Mouse (Mus musculus) midbrain, embryonic 16.5 days (tissue): ENCODE measurements around the gene Ache. TPM values are rescaled to one million over a fixed set of nuclear protein-coding genes. Genes with fewer than 3 reads are reported as not detected.

Source experiments
- ATAC-seq: fragments of 200-750 bp; cut with Nextera tagmentation; 2 replicates; pipeline ENCODE4 v1.8.0; 2017; ENCODE audit warnings: moderate TSS enrichment
- H3K27ac ChIP-seq: fragments of 300-500 bp; sonication (generic); 2 replicates; pipeline ENCODE4 v1.5.1; 2014; ENCODE audit warnings: mild to moderate bottlenecking, low read length, mixed read lengths
- H3K27me3 ChIP-seq: fragments of 300-500 bp; sonication (generic); 2 replicates; pipeline ENCODE4 v1.6.1; 2014; ENCODE audit warnings: low read depth, low read length, mixed read lengths; ENCODE audit not compliant: control insufficient read depth, insufficient read depth
- H3K36me3 ChIP-seq: fragments of 300-500 bp; sonication (generic); 2 replicates; pipeline ENCODE4 v1.6.1; 2014; ENCODE audit warnings: mild to moderate bottlenecking, low read length, moderate library complexity, mixed read lengths; ENCODE audit not compliant: control insufficient read depth, insufficient read depth
- H3K4me1 ChIP-seq: fragments of 300-500 bp; sonication (generic); 2 replicates; pipeline ENCODE4 v1.6.1; 2014; ENCODE audit warnings: mild to moderate bottlenecking, low read length, mixed read lengths; ENCODE audit not compliant: control insufficient read depth, insufficient read depth
- H3K4me2 ChIP-seq: fragments of 300-500 bp; sonication (generic); 2 replicates; pipeline ENCODE4 v1.6.1; 2014; ENCODE audit warnings: mild to moderate bottlenecking, low read length, mixed read lengths
- H3K4me3 ChIP-seq: fragments of 300-500 bp; sonication (generic); 2 replicates; pipeline ENCODE4 v1.5.1; 2014; ENCODE audit warnings: low read depth, mild to moderate bottlenecking, low read length, moderate library complexity, mixed read lengths
- H3K9ac ChIP-seq: fragments of 300-500 bp; sonication (generic); 2 replicates; pipeline ENCODE4 v1.6.1; 2014; ENCODE audit warnings: low read depth, low read length, mixed read lengths
- H3K9me3 ChIP-seq: fragments of 300-500 bp; sonication (generic); replicated peaks from 2 replicates; pipeline ENCODE4 v1.6.1; 2014; ENCODE audit warnings: mild to moderate bottlenecking, low read length, mixed read lengths; ENCODE audit not compliant: control insufficient read depth, poor library complexity, severe bottlenecking
- WGBS: fragments of 180-500 bp; shearing (Covaris S2); extraction: QIAGEN DNeasy Blood & Tissue Kit; methylation state at CpG from one replicate; pipeline ENCODE4 v1.1.7; 2014; 5-methylcytosine and 5-hydroxymethylcytosine counted together
- polyA plus RNA-seq: library from polyadenylated mRNA; unstranded; fragments of >200 nt; fragmentation: Nextera tagmentation; extraction: Ambion mirVana; gene quantifications from 2 replicates; pipeline ENCODE4 v1.2.1, GENCODE M21; 2015

Gene Ache
- polyA plus RNA-seq, 1 experiment from 2014 or later: 65.9 TPM

GRCm38 (mm10) chr5:137285986-137286385 lies 1.3 kb upstream of the Ache start:
- Histone ChIP-seq H3K4me1 (peaks cover 16% of the 10 kb centered on the region), H3K27me3 (0 out of 2 replicates have a peak, but pooled peaks cover 4% of the 10 kb centered on the region), H3K4me2 (peak overlapping the region; percentile 94), H3K9ac (peak overlapping the region; percentile 77), H3K27ac (peak overlapping the region; percentile 83), H3K9me3 (no peaks in the 10 kb centered on the region), H3K36me3 (no peaks in the 10 kb centered on the region), H3K4me3 (no peak overlapping the region)
- no peak for ATAC-seq
- WGBS: 56% methylated on average over 7 of the region's 7 CpGs

- H3K4me1 ChIP-seq: peaks cover 16% of the 10 kb centered on the region
- H3K36me3 ChIP-seq: no peaks in the 10 kb centered on the region
- peak overlapping the region; percentile 64 for H3K4me3 ChIP-seq
- peak; percentile 84 for ATAC-seq
- 0 out of 2 replicates have a peak, but pooled peaks cover 4% of the 10 kb centered on the region for H3K27me3 ChIP-seq
- 0% methylated on average over 16 of the region's 16 CpGs for WGBS
- peak overlapping the region; percentile 77 for H3K9ac ChIP-seq
- H3K4me2 ChIP-seq: peak overlapping the region; percentile 94
- H3K27ac ChIP-seq: peak overlapping the region; percentile 83
- no peaks in the 10 kb centered on the region for H3K9me3 ChIP-seq
Observed at GRCm38 (mm10) chr5:137286655-137287031, 676 bp upstream of the Ache start.

GRCm38 (mm10) chr5:137287953-137288743 lies 829 bp downstream of the Ache start:
- WGBS: under 1% methylated on average over 51 of the region's 65 CpGs

GRCm38 (mm10) chr5:137288999-137289470 lies 1.7 kb downstream of the Ache start:
- H3K36me3 ChIP-seq: no peaks in the 10 kb centered on the region
- peak overlapping the region; percentile 94 for H3K4me2 ChIP-seq
- 2% methylated on average over 25 of the region's 25 CpGs for WGBS
- H3K9me3 ChIP-seq: no peaks in the 10 kb centered on the region
- H3K27ac ChIP-seq: no peak overlapping the region; the same call in 1 of the 2 replicates
- H3K4me3 ChIP-seq: peak overlapping the region; percentile 64
- H3K27me3 ChIP-seq: 0 out of 2 replicates have a peak, but pooled peaks cover 4% of the 10 kb centered on the region
- peaks cover 26% of the 10 kb centered on the region for H3K4me1 ChIP-seq
- H3K9ac ChIP-seq: peak overlapping the region; percentile 70
- no peak for ATAC-seq

More at GRCm38 (mm10) chr5:137287953-137288743, 829 bp downstream of the Ache start:
- peak; percentile 19; the same call in 1 of the 2 replicates for ATAC-seq
- Histone ChIP-seq H3K36me3 (no peaks in the 10 kb centered on the region), H3K27me3 (0 out of 2 replicates have a peak, but pooled peaks cover 4% of the 10 kb centered on the region), H3K4me3 (peak overlapping the region; percentile 64), H3K4me2 (peak overlapping the region; percentile 94), H3K9ac (peak overlapping the region; percentile 77), H3K9me3 (no peaks in the 10 kb centered on the region), H3K27ac (peak overlapping the region; percentile 83), H3K4me1 (peaks cover 22% of the 10 kb centered on the region)

- H3K4me3 ChIP-seq: peak overlapping the region; percentile 64
- no peak overlapping the region for H3K27ac ChIP-seq
- peaks cover 28% of the 10 kb centered on the region for H3K4me1 ChIP-seq
- no peaks in the 10 kb centered on the region for H3K9me3 ChIP-seq
- no peaks in the 10 kb centered on the region for H3K36me3 ChIP-seq
- H3K4me2 ChIP-seq: peak overlapping the region; percentile 94
- WGBS: 56% methylated on average over 13 of the region's 13 CpGs
- ATAC-seq: no peak
- peak overlapping the region; percentile 70 for H3K9ac ChIP-seq
- 0 out of 2 replicates have a peak, but pooled peaks cover 4% of the 10 kb centered on the region for H3K27me3 ChIP-seq
Observed at GRCm38 (mm10) chr5:137289591-137290365, 2.5 kb downstream of the Ache start.

GRCm38 (mm10) chr5:137290677-137291076 lies 3.4 kb downstream of the Ache start:
- H3K4me1 ChIP-seq: peaks cover 32% of the 10 kb centered on the region
- H3K9me3 ChIP-seq: no peaks in the 10 kb centered on the region
- 28% methylated on average over 15 of the region's 15 CpGs for WGBS
- peak overlapping the region; percentile 35 for H3K4me2 ChIP-seq
- no peak overlapping the region for H3K27ac ChIP-seq
- no peak overlapping the region for H3K9ac ChIP-seq
- 0 out of 2 replicates have a peak, but pooled peaks cover 4% of the 10 kb centered on the region for H3K27me3 ChIP-seq
- H3K36me3 ChIP-seq: peaks cover 3% of the 10 kb centered on the region; the same call in 1 of the 2 replicates
- no peak for ATAC-seq
- H3K4me3 ChIP-seq: no peak overlapping the region

- Histone ChIP-seq H3K4me3 (no peak overlapping the region), H3K9ac (no peak overlapping the region), H3K27me3 (0 out of 2 replicates have a peak, but pooled peaks cover 4% of the 10 kb centered on the region), H3K4me1 (peaks cover 27% of the 10 kb centered on the region), H3K27ac (no peak overlapping the region), H3K9me3 (no peaks in the 10 kb centered on the region), H3K4me2 (no peak overlapping the region), H3K36me3 (peaks cover 5% of the 10 kb centered on the region)
- no peak for ATAC-seq
- 78% methylated on average over 15 of the region's 15 CpGs for WGBS
Observed at GRCm38 (mm10) chr5:137291381-137291926, 4.1 kb downstream of the Ache start.

GRCm38 (mm10) chr5:137293282-137293681 lies 6.0 kb downstream of the Ache start:
- WGBS: 0% methylated on average over 14 of the region's 15 CpGs
- H3K4me2 ChIP-seq: peak overlapping the region; percentile 95
- peaks cover 22% of the 10 kb centered on the region for H3K36me3 ChIP-seq
- no peak for ATAC-seq
- H3K9me3 ChIP-seq: no peaks in the 10 kb centered on the region
- H3K4me3 ChIP-seq: peak overlapping the region; percentile 55
- peak overlapping the region; percentile 81 for H3K9ac ChIP-seq
- peak overlapping the region; percentile 86 for H3K27ac ChIP-seq
- peaks cover 18% of the 10 kb centered on the region for H3K4me1 ChIP-seq
- 0 out of 2 replicates have a peak, but pooled peaks cover 4% of the 10 kb centered on the region for H3K27me3 ChIP-seq
